Mouse (Mus musculus) midbrain, postnatal 0 days (tissue): ENCODE measurements at regions not wholly inside any gene's neighbourhood (a gene's known extent, or its start where the extent isn't known, plus 50 kb on each side); places are given as distances from the start of the nearest gene placed in this dataset.

Experiments used
- ATAC-seq: fragments of 200-750 bp; cut with Nextera tagmentation; 2 replicates; pipeline ENCODE4 v1.8.0; 2017; ENCODE audit warnings: moderate number of reproducible peaks, mild to moderate bottlenecking, moderate TSS enrichment, moderate library complexity; ENCODE audit not compliant: low FRiP score
- DNase-seq: peaks from one replicate; pipeline ENCODE4 v3.0.0-alpha.2; 2015; ENCODE audit warnings: low spot score
- H3K27ac ChIP-seq: fragments of 300-500 bp; sonication (generic); 2 replicates; pipeline ENCODE4 v1.5.1; 2014; ENCODE audit warnings: low read depth, mild to moderate bottlenecking, low read length, mixed read lengths
- H3K27me3 ChIP-seq: fragments of 300-500 bp; sonication (generic); 2 replicates; pipeline ENCODE4 v1.6.1; 2014; ENCODE audit warnings: low read length, control low read depth, mixed read lengths; ENCODE audit not compliant: insufficient read depth
- H3K36me3 ChIP-seq: fragments of 300-500 bp; sonication (generic); 2 replicates; pipeline ENCODE4 v1.6.1; 2014; ENCODE audit warnings: low read length, control low read depth, mixed read lengths; ENCODE audit not compliant: insufficient read depth
- H3K4me1 ChIP-seq: fragments of 300-500 bp; sonication (generic); 2 replicates; pipeline ENCODE4 v1.6.1; 2014; ENCODE audit warnings: mild to moderate bottlenecking, control low read depth, antibody characterized with exemption, low read length, mixed read lengths; ENCODE audit not compliant: insufficient read depth
- H3K4me2 ChIP-seq: fragments of 300-500 bp; sonication (generic); 2 replicates; pipeline ENCODE4 v1.6.1; 2014; ENCODE audit warnings: low read depth, mild to moderate bottlenecking, low read length, mixed read lengths; ENCODE audit not compliant: poor library complexity, severe bottlenecking
- H3K4me3 ChIP-seq: fragments of 300-500 bp; sonication (generic); 2 replicates; pipeline ENCODE4 v1.5.1; 2014; ENCODE audit warnings: low read depth, mild to moderate bottlenecking, low read length, moderate library complexity
- H3K9ac ChIP-seq: fragments of 300-500 bp; sonication (generic); replicated peaks from 2 replicates; pipeline ENCODE4 v1.6.1; 2014; ENCODE audit warnings: mild to moderate bottlenecking, low read length, moderate library complexity, mixed read lengths; ENCODE audit not compliant: poor library complexity, severe bottlenecking
- H3K9me3 ChIP-seq: fragments of 300-500 bp; sonication (generic); 2 replicates; pipeline ENCODE4 v1.6.1; 2016; ENCODE audit warnings: low read length, control low read depth
- CTCF ChIP-seq: IDR thresholded peaks from 2 replicates; pipeline ENCODE4 v1.5.1; 2016; ENCODE audit warnings: antibody characterized with exemption, mild to moderate bottlenecking
- WGBS: fragments of 180-500 bp; shearing (Covaris S2); extraction: QIAGEN DNeasy Blood & Tissue Kit; methylation state at CpG from one replicate; pipeline ENCODE4 v1.1.7; 2014; 5-methylcytosine and 5-hydroxymethylcytosine counted together

DNA sequence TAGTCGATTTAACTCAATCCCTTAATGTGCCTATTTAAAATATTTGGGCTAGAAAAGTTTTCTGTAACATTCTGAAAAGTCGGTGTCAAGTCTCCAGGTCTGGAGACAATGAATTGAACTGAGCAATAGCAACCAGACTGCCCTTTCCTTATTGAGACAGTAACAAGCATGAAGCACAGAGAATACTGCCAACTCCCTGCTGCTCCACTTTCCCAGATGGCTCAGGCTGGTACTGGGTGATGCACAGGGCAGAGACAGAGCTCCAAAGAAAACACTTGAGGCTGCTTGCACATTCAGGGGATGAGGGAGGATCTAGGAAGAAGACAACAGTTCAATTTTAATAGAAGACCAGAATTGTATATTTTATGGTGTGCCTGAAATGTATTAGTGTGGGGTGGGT lies 87.7 kb upstream of the Sorcs1 start:
- Histone ChIP-seq H3K4me2 (no peak overlapping the region), H3K4me3 (no peak overlapping the region), H3K27me3 (no peaks in the 10 kb centered on the region), H3K36me3 (no peaks in the 10 kb centered on the region), H3K9me3 (no peaks in the 10 kb centered on the region), H3K4me1 (no peaks in the 10 kb centered on the region), H3K27ac (no peak overlapping the region), H3K9ac (no peak overlapping the region)
- peak; percentile 68 for DNase-seq
- no peak for TF ChIP-seq CTCF
- WGBS = 24% methylated on average over 2 of the region's 2 CpGs
- no peak for ATAC-seq
